Mouse (Mus musculus): ENCODE measurements around the gene Fbxo40. TPM values are rescaled to one million over a fixed set of nuclear protein-coding genes. Genes with fewer than 3 reads are reported as not detected.
A peak's percentile ranks its signal among the peaks of the same experiment; 100 is the strongest.

The Fbxo40 gene
- polyA plus RNA-seq, 1 experiment from 2014 or later = 0.08 TPM

DNA sequence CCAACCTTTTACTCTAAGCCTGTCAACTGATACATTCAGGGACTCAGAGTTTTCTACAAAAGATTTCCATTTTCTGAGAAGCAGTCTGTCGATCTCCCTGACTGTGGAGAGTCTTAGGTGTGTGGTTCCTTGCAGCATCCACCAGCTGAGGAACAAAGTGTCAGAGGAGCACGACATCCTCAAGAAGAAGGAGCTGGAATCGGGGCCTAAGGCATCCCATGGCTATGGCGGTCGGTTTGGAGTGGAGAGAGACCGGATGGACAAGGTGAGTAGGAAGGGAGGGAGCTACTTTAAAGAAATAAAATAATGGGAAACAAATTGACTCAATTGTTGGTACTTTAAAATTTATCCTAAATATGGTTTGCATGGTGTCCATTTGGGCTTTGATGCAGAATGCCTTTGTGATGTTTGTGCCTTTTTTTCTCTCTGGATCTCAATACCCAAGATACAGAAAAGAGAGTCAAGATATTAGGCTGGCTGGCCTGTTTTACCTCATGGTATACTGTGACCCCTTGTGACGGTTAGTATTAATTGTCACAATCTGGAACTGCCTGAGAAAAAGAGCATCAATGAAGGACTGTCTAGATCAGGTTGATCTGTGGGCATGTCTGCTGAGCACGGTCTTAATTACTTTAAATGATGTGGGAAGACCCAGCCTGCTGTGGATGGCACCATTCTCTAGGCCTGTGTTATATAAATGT, 43.7 kb downstream of the Fbxo40 start:
- Histone ChIP-seq H3K4me1 (replicated peaks) (peaks cover 16% of the 10 kb centered on the region), H3K36me3 (no peaks in the 10 kb centered on the region), H3K4me3 (replicated peaks) (no peak overlapping the region), H3K9ac (replicated peaks) (no peak overlapping the region), H3K27ac (no peak overlapping the region), H3K9me3 (no peaks in the 10 kb centered on the region), H3K27me3 (no peaks in the 10 kb centered on the region), H3K4me2 (no peak overlapping the region)
- ATAC-seq (ENCODE audit: insufficient number of reproducible peaks, insufficient read depth, low FRiP score, low TSS enrichment, low read depth) = no peak
- WGBS = 78% methylated on average over 8 of the region's 8 CpGs

DNA sequence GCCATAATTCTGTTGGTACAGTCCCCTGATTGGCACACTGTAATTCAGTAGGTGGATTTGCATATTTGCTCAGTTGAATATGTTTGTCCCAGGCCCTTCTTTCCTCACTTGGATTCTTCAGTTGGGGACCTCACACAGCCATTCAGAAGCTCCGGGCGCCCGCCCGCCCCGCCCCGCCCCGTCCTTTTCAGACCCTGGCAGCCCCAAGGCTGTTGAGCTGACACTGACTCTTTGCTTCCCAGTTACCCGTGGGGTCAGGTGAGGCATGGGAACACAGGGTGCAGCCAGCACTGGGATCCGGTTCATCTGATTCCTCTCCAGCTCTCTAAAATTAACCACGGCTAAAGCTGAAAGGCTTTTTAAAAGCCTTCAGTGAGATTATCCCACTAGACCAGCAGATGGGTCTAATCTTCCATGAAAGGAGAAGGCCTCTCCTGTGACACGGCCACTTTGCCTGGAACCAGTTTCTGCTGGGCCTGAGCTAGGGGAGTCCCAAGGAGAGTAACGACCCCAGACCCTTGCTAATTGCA, 45.3 kb downstream of the Fbxo40 start:
- no peak overlapping the region for H3K4me2 ChIP-seq
- H3K4me1 ChIP-seq (replicated peaks) = peaks cover 9% of the 10 kb centered on the region
- no peak for ATAC-seq (ENCODE audit: insufficient number of reproducible peaks, insufficient read depth, low FRiP score, low TSS enrichment, low read depth)
- H3K9ac ChIP-seq (replicated peaks) = no peak overlapping the region
- 61% methylated on average over 12 of the region's 12 CpGs for WGBS
- no peak overlapping the region for H3K27ac ChIP-seq
- no peak overlapping the region for H3K4me3 ChIP-seq (replicated peaks)
- no peaks in the 10 kb centered on the region for H3K27me3 ChIP-seq
- no peaks in the 10 kb centered on the region for H3K9me3 ChIP-seq
- no peaks in the 10 kb centered on the region for H3K36me3 ChIP-seq

DNA sequence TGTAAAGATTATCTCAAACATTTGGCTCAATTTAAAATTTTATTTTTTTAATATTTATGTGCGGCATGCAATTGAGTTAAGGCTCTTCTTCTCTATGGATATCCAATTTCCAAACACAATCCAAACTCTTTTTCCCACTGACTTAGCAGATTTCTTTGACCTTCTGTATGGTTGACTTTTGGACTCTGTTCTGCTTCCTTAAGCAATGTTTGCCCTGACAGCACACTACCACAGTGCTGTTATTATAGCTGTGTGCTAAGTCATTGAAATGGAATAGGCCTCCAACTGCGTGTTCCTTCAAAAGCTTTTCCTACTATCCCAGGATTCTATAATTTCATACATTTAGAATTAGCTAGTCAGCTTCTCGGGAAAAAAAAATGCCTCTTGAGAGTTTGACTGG, 46.7 kb downstream of the Fbxo40 start:
- Histone ChIP-seq H3K9me3 (no peaks in the 10 kb centered on the region), H3K36me3 (no peaks in the 10 kb centered on the region), H3K4me2 (no peak overlapping the region), H3K4me1 (replicated peaks) (no peaks in the 10 kb centered on the region), H3K4me3 (replicated peaks) (no peak overlapping the region), H3K27ac (no peak overlapping the region), H3K9ac (replicated peaks) (no peak overlapping the region), H3K27me3 (no peaks in the 10 kb centered on the region)
- 90% methylated on average over 3 of the region's 3 CpGs for WGBS
- ATAC-seq (ENCODE audit: insufficient number of reproducible peaks, insufficient read depth, low FRiP score, low TSS enrichment, low read depth) = no peak

DNA sequence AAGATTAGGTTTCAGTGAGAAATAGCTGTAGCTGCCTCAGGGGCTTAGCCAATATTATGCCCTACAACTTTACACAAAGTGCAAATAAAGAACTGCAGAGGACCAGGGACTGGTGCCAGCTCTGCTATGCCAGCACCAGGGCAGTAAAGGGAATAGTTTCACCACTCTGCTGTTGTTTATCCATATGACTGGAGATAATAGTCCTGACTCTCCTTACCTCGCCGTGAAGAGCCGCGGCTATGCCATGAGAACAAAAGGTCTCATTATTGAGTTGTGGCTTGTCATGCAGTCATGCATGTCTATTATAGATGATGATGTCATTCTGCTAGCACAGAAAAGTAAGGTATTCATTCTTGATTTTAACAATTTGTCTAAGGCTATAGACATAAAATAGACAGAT, 48.4 kb downstream of the Fbxo40 start:
- Histone ChIP-seq H3K9me3 (no peaks in the 10 kb centered on the region), H3K4me2 (no peak overlapping the region), H3K9ac (replicated peaks) (no peak overlapping the region), H3K4me3 (replicated peaks) (no peak overlapping the region), H3K36me3 (no peaks in the 10 kb centered on the region), H3K4me1 (replicated peaks) (no peaks in the 10 kb centered on the region), H3K27ac (no peak overlapping the region), H3K27me3 (no peaks in the 10 kb centered on the region)
- WGBS = 93% methylated on average over 4 of the region's 4 CpGs
- ATAC-seq (ENCODE audit: insufficient number of reproducible peaks, insufficient read depth, low FRiP score, low TSS enrichment, low read depth) = no peak

DNA sequence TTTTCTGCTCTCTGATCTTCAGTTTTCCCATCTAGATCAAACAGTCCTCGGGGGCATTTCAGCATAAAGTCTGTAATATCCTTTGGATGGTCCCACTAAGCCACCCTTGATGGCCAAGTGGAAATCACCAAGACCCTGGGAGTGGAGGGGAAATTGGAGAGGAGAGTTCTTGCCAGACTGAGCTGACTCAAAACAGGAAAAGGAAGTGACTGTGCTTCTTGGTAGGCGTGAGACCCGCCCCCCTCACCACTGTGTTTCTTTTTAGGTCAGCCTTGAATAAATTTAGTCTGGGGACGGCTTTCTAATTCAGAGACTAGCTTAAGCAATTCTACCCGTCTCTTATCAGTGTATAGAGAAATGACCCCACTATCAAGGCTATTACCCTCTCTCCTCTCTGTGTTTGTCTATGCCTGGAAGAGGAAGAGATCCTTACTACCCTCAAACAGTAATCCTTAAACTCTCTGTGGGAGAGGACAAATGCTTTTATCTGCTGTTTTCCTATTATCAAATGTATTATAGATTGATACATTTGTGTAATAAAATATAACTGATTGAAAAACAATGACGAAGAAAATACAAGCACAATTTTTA, 49.0 kb downstream of the Fbxo40 start:
- Histone ChIP-seq H3K4me2 (no peak overlapping the region), H3K9ac (replicated peaks) (no peak overlapping the region), H3K36me3 (no peaks in the 10 kb centered on the region), H3K4me3 (replicated peaks) (no peak overlapping the region), H3K27me3 (no peaks in the 10 kb centered on the region), H3K27ac (no peak overlapping the region), H3K4me1 (replicated peaks) (no peaks in the 10 kb centered on the region), H3K9me3 (no peaks in the 10 kb centered on the region)
- 82% methylated on average over 6 of the region's 6 CpGs for WGBS
- ATAC-seq (ENCODE audit: insufficient number of reproducible peaks, insufficient read depth, low FRiP score, low TSS enrichment, low read depth) = no peak

DNA sequence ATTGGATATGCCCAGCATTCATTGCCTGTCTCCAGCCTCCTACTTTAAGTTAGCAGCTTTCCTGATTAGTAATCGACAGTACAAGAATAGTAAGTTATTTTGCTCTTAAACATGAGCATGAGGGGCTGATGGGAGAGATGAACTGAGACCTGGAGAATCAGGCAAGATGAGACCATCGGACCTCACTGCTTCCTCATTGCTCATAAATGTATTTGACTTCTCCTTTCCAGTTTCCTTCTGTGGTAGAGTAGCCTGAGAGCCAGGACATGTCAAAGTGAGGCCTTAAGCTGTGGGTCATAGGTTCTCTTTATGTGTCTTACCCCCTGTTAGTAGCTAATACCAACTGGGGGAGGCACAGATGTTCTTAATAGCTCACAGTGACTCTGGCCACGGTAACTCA, 54.5 kb downstream of the Fbxo40 start:
- Histone ChIP-seq H3K4me3 (replicated peaks) (no peak overlapping the region), H3K9me3 (no peaks in the 10 kb centered on the region), H3K9ac (replicated peaks) (no peak overlapping the region), H3K36me3 (peaks cover 26% of the 10 kb centered on the region), H3K27ac (no peak overlapping the region), H3K4me1 (replicated peaks) (peaks cover 6% of the 10 kb centered on the region), H3K27me3 (no peaks in the 10 kb centered on the region), H3K4me2 (no peak overlapping the region)
- no peak for ATAC-seq (ENCODE audit: insufficient number of reproducible peaks, insufficient read depth, low FRiP score, low TSS enrichment, low read depth)
- 77% methylated on average over 3 of the region's 3 CpGs for WGBS

DNA sequence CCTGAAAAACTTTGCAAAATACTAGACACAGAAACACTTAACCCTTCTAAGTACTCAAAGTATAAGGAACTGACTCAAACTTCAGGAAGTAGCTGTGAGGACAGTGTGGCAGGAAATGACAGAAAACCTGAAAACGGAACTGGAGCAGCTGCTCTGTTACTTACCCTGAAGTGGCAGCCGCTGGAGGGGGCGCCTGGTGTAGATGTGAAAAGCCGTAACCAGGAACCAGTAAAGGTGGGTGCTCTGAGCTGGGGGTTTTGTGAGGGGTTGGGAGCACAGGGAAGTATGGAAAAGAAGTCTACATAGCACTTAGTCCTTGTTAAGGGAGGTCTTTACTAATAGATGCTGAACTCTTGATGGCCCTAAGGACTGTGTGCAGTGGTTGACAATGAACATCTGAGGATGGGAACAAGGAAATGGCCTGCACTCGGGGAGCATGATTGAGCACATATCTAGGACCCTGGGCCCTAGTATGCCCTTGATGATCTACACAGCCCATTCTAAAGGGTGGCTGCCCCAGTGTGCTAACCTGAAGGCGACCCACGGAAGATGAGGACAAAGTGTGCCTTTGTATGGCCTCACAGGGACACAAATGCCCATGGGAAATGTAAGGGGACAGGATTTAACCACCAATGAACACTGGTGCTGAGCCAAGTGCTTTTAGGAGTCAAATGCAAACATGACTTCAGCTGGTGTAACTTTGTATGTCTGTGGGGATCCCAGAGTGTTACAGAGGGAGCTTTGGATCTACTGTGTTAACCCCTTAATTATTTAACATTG, 55.2 kb downstream of the Fbxo40 start, which contains the start of gene Hcls1:
TSS of gene Hcls1 (plus strand) at position 143 of the 780 bp plus-strand sequence.
- WGBS = 79% methylated on average over 7 of the region's 7 CpGs
- Histone ChIP-seq H3K4me1 (replicated peaks) (peaks cover 6% of the 10 kb centered on the region), H3K4me3 (replicated peaks) (no peak within 1 kb of the TSS), H3K9ac (replicated peaks) (no peak within 1 kb of the TSS), H3K4me2 (no peak within 1 kb of the TSS), H3K36me3 (peaks cover 33% of the 10 kb centered on the region), H3K27ac (0 out of 2 replicates have a peak within 1 kb of the TSS, but pooled peaks have one; percentile 18), H3K27me3 (no peaks in the 10 kb centered on the region), H3K9me3 (no peaks in the 10 kb centered on the region)
- ATAC-seq (ENCODE audit: insufficient number of reproducible peaks, insufficient read depth, low FRiP score, low TSS enrichment, low read depth) = no peak

DNA sequence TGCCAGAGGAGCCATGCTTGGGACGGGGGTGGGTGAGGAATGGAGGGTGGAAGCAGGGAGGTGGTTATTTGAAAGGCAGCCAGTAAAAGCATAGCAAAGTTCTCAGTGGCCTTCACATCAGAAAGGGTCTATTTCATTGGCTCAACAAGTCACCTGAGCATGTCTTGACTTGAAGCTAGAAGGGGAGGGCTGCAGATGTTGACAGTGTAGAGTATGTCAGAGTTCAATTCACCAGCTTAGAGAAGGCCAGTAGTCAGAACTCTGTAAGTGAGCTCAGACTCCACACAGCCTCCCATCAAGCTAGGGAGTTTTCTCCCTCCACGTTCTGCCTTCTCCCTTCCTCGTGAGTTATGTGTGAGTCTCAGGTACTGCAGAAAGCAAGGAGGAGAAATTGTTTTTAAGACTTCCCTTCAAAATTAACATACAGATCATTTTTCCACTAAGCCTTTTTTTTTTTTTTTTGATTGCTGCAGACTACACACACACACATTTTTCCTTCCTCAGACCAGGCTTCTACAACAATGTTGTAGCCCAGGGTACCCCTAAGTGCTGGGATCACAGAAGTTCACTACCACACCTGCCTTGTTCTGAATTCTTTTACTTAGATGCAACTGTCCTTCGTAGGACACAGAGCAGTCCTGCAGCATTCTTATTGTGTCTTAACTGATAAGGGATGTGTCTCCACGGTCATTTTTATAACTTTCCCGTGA, 56.0 kb downstream of the Fbxo40 start:
- Histone ChIP-seq H3K9me3 (no peaks in the 10 kb centered on the region), H3K4me2 (no peak overlapping the region), H3K9ac (replicated peaks) (no peak overlapping the region), H3K4me3 (replicated peaks) (no peak overlapping the region), H3K27me3 (no peaks in the 10 kb centered on the region), H3K36me3 (peaks cover 41% of the 10 kb centered on the region), H3K27ac (0 out of 2 replicates have a peak overlapping the region, but pooled peaks have one; percentile 18), H3K4me1 (replicated peaks) (peaks cover 6% of the 10 kb centered on the region)
- ATAC-seq (ENCODE audit: insufficient number of reproducible peaks, insufficient read depth, low FRiP score, low TSS enrichment, low read depth) = no peak
- 64% methylated on average over 6 of the region's 6 CpGs for WGBS

DNA sequence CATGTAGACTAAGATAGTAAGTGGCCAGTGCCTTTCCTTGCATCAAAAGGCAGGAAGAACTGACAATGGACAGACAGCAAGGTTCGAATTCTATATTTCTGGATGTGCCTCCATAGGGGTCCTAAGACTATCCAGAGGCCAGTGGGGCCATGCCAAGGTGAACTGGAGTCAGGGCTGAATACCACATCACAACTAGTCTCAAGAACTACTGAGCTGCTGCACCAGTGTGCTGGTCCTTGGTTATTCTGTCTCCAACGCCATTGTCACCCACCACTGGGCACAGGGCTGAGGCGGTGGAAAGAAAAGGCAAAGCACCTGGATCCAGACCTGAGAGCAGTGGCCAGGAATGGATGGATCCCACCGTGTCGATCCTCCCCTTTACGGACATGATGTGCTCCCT, 57.7 kb downstream of the Fbxo40 start:
- H3K4me1 ChIP-seq (replicated peaks) = peaks cover 6% of the 10 kb centered on the region
- H3K4me3 ChIP-seq (replicated peaks) = no peak overlapping the region
- no peaks in the 10 kb centered on the region for H3K27me3 ChIP-seq
- ATAC-seq (ENCODE audit: insufficient number of reproducible peaks, insufficient read depth, low FRiP score, low TSS enrichment, low read depth) = no peak
- WGBS = 89% methylated on average over 6 of the region's 6 CpGs
- H3K9ac ChIP-seq (replicated peaks) = no peak overlapping the region
- no peak overlapping the region for H3K4me2 ChIP-seq
- H3K9me3 ChIP-seq = no peaks in the 10 kb centered on the region
- peaks cover 58% of the 10 kb centered on the region for H3K36me3 ChIP-seq
- H3K27ac ChIP-seq = no peak overlapping the region

DNA sequence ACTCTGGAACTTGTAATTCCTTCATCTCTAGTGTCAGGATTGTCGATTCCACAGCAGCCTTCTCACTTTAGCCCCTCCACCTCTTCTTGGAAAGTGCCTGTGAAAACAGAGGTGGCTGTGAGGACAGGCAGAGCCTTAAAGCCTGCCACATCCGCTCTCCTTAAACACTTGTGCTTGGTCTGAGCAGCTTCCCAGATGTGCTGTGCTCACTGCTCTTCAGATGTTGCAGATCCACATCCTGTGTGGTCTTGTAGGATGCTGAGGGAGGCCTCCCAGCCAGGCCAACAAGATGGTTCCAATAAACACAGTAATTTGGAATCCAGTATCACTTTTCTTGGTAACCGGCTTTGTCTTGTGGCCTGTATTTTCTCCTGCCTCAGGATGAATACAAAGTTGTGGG, 58.3 kb downstream of the Fbxo40 start:
- H3K9ac ChIP-seq (replicated peaks) = no peak overlapping the region
- no peaks in the 10 kb centered on the region for H3K9me3 ChIP-seq
- H3K4me2 ChIP-seq = no peak overlapping the region
- ATAC-seq (ENCODE audit: insufficient number of reproducible peaks, insufficient read depth, low FRiP score, low TSS enrichment, low read depth) = no peak
- H3K27me3 ChIP-seq = no peaks in the 10 kb centered on the region
- H3K4me3 ChIP-seq (replicated peaks) = no peak overlapping the region
- no peak overlapping the region; the same call in 1 of the 2 replicates for H3K27ac ChIP-seq
- peaks cover 6% of the 10 kb centered on the region for H3K4me1 ChIP-seq (replicated peaks)
- WGBS = 42% methylated on average over 3 of the region's 3 CpGs
- H3K36me3 ChIP-seq = peaks cover 63% of the 10 kb centered on the region

DNA sequence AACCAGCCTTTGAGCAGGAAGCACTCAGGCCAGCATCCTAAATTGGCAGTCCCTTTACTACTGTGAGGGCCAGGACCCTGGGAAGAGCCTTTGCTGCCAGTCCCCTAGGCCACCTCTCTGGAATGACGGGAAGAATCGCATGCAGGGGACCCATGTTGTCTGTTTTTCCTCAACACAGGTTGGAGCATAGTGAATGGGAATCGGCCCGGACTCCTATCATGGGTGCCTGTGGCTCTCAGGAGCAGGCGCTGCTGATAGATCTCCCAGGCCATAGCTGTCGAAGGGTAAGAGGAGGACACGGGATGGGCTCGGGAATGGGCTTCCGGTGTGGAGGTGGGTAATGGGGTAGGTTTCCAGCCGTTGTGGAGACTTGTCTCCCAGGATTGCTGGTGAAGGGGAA, 58.9 kb downstream of the Fbxo40 start:
- H3K27me3 ChIP-seq = no peaks in the 10 kb centered on the region
- H3K9me3 ChIP-seq = no peaks in the 10 kb centered on the region
- H3K36me3 ChIP-seq = peaks cover 69% of the 10 kb centered on the region
- no peak for ATAC-seq (ENCODE audit: insufficient number of reproducible peaks, insufficient read depth, low FRiP score, low TSS enrichment, low read depth)
- H3K27ac ChIP-seq = peak overlapping the region; percentile 17; the same call in 1 of the 2 replicates
- H3K4me2 ChIP-seq = no peak overlapping the region
- no peak overlapping the region for H3K4me3 ChIP-seq (replicated peaks)
- H3K9ac ChIP-seq (replicated peaks) = no peak overlapping the region
- H3K4me1 ChIP-seq (replicated peaks) = peaks cover 6% of the 10 kb centered on the region
- 78% methylated on average over 10 of the region's 10 CpGs for WGBS

All from limb, embryonic 12.5 days (tissue).